In genomic region chr13:38342598-38342997, GRCm38 (mm10) we compare ENCODE assay signal across 9 mouse cellular contexts. TPM values are rescaled to one million over a fixed set of nuclear protein-coding genes. Genes with fewer than 3 reads are reported as not detected.
A peak's percentile ranks its signal among the peaks of the same experiment; 100 is the strongest.
DNase-seq lines count a peak whose midpoint lies in the region; ATAC-seq and TF ChIP-seq lines count a peak whose summit lies in the region.
"Had no signal": no experiment of that assay in that cellular context is flagged by ENCODE, and none has a peak within 500 bp of the region (broad histone marks: within the 10 kb centered on the region; RNA-seq: fewer than 3 reads in every experiment).

No protein-coding gene starts in this region.

- no peaks in the 10 kb centered on the region for H3K36me3 ChIP-seq in kidney, adult 2 months (ENCODE audit: control insufficient read depth, insufficient read depth, low read length)
- no peaks in the 10 kb centered on the region for H3K36me3 ChIP-seq in kidney, embryonic 15.5 days
- H3K36me3 ChIP-seq in MEL (ENCODE audit: control insufficient read depth in 1 of 2, insufficient read depth in 2 of 2, low read length in 2 of 2): no peaks in the 10 kb centered on the region
- no peaks in the 10 kb centered on the region for H3K36me3 ChIP-seq in limb, embryonic 10.5 days
- H3K36me3 ChIP-seq: limb, embryonic 13.5 days had no signal

- TF ChIP-seq RAD21 in MEL (IDR thresholded peaks at IDR 0.05; ENCODE audit: low read depth, low read length): peak; percentile 39

- no peaks in the 10 kb centered on the region for H3K27me3 ChIP-seq in kidney, adult 2 months (replicated peaks; ENCODE audit: control insufficient read depth, insufficient read depth, low read length)
- peaks cover 47% of the 10 kb centered on the region for H3K27me3 ChIP-seq in kidney, embryonic 15.5 days
- H3K27me3 ChIP-seq in MEL (ENCODE audit: control insufficient read depth in 1 of 2, insufficient read depth in 2 of 2, low read length in 2 of 2): no peaks in the 10 kb centered on the region; a peak in 1 of 4 replicates
- peaks cover 47% of the 10 kb centered on the region for H3K27me3 ChIP-seq in limb, embryonic 10.5 days (ENCODE audit: low read depth, poor library complexity, severe bottlenecking)

- H3K4me3 ChIP-seq in kidney, adult 2 months (ENCODE audit: insufficient read depth, low read depth, low read length): no peak overlapping the region
- no peak overlapping the region for H3K4me3 ChIP-seq in kidney, embryonic 15.5 days (replicated peaks)
- no peak overlapping the region for H3K4me3 ChIP-seq in MEL (ENCODE audit: control insufficient read depth in 1 of 2, insufficient read depth in 1 of 2, low read depth in 2 of 2, low read length in 2 of 2)
- H3K4me3 ChIP-seq in limb, embryonic 10.5 days: no peak overlapping the region
- H3K4me3 ChIP-seq: limb, embryonic 13.5 days had no signal

- H3K4me1 ChIP-seq in kidney, adult 2 months (ENCODE audit: control insufficient read depth, insufficient read depth, low read length): 0 out of 2 replicates have a peak, but pooled peaks cover 3% of the 10 kb centered on the region
- H3K4me1 ChIP-seq in kidney, embryonic 15.5 days: peaks cover 32% of the 10 kb centered on the region
- H3K4me1 ChIP-seq in MEL (ENCODE audit: control insufficient read depth in 1 of 2, insufficient read depth in 2 of 2, low read length in 2 of 2): no peaks in the 10 kb centered on the region
- H3K4me1 ChIP-seq in limb, embryonic 10.5 days: peaks cover 25% of the 10 kb centered on the region

- no peak for TF ChIP-seq EP300 in MEL (IDR thresholded peaks at IDR 0.05; ENCODE audit: low read depth in 1 of 2, low read length in 2 of 2)

- no peaks in the 10 kb centered on the region for H3K79me2 ChIP-seq in MEL (ENCODE audit: control insufficient read depth, insufficient read depth, low read length, poor library complexity)

- TF ChIP-seq CTCF in kidney, adult 2 months (conservative IDR thresholded peaks at IDR 0.05; ENCODE audit: insufficient read depth, insufficient read length, low read depth, low read length): peak; percentile 70
- TF ChIP-seq CTCF in MEL (IDR thresholded peaks at IDR 0.05 in 2 of 3, conservative IDR thresholded peaks at IDR 0.05 in 1 of 3; ENCODE audit: control insufficient read depth in 1 of 3, insufficient read depth in 1 of 3, low read depth in 2 of 3, low read length in 3 of 3, poor library complexity in 1 of 3, severe bottlenecking in 1 of 3): peak; percentile 38 to 56 (median 42); a peak in 5 of 6 replicates

- no peak overlapping the region for H3K9ac ChIP-seq in kidney, embryonic 15.5 days
- no peak overlapping the region for H3K9ac ChIP-seq in MEL (ENCODE audit: control insufficient read depth, low read depth, low read length, poor library complexity, severe bottlenecking)
- H3K9ac ChIP-seq: limb, embryonic 13.5 days had no signal

- ATAC-seq in kidney, embryonic 15.5 days (replicated peaks; ENCODE audit: low FRiP score): no peak
- no peak for ATAC-seq in erythroblast, adult 5-6 weeks (replicated peaks; ENCODE audit: low FRiP score, poor library complexity, severe bottlenecking)

- H3K9me3 ChIP-seq in kidney, embryonic 15.5 days (replicated peaks): no peaks in the 10 kb centered on the region
- H3K9me3 ChIP-seq in MEL (replicated peaks; ENCODE audit: insufficient read depth, low read length): no peaks in the 10 kb centered on the region
- peaks cover 4% of the 10 kb centered on the region; the same call in 1 of the 2 replicates for H3K9me3 ChIP-seq in limb, embryonic 10.5 days (replicated peaks)

- no peak overlapping the region for H3K4me2 ChIP-seq in kidney, embryonic 15.5 days
- H3K4me2 ChIP-seq: limb, embryonic 13.5 days had no signal

- DNase-seq in kidney, adult 2 months: peak; percentile 77
- DNase-seq in MEL (ENCODE audit: low read depth, low spot score): peak; percentile 28
- DNase-seq in brain, adult 2 months (ENCODE audit: low read depth, low spot score): peak; percentile 58
- peak; percentile 38 for DNase-seq in gastrocnemius, postnatal 25 days
- peak; percentile 73 for DNase-seq in limb, embryonic 10.5 days (ENCODE audit: low spot score)
- DNase-seq in retina, postnatal 7 days (ENCODE audit: low read depth, low spot score): peak; percentile 28

- WGBS in kidney, adult 2 months: 24% methylated on average over 7 of the region's 7 CpGs
- WGBS in kidney, embryonic 15.5 days: 22% methylated on average over 7 of the region's 7 CpGs
- 29% methylated on average over 7 of the region's 7 CpGs for WGBS in limb, embryonic 10.5 days

- no peak overlapping the region for H3K27ac ChIP-seq in kidney, adult 2 months (ENCODE audit: insufficient read depth, low read depth, low read length)
- no peak overlapping the region for H3K27ac ChIP-seq in kidney, embryonic 15.5 days
- H3K27ac ChIP-seq in MEL (ENCODE audit: control insufficient read depth, low read depth, low read length): no peak overlapping the region
- no peak overlapping the region for H3K27ac ChIP-seq in limb, embryonic 10.5 days
- H3K27ac ChIP-seq: limb, embryonic 13.5 days had no signal

- no peak for TF ChIP-seq POLR2A in kidney, adult 2 months (IDR thresholded peaks at IDR 0.05; ENCODE audit: low read depth, low read length)
- no peak for TF ChIP-seq POLR2A in MEL (IDR thresholded peaks at IDR 0.05; ENCODE audit: control insufficient read depth in 1 of 2, insufficient read depth in 1 of 2, low read depth in 1 of 2, low read length in 2 of 2, poor library complexity in 1 of 2)

TF ChIP-seq in MEL, 35 proteins besides CTCF, POLR2A, EP300 and RAD21:
- TF ChIP-seq ZC3H11A (IDR thresholded peaks at IDR 0.05; ENCODE audit: low read depth, low read length): 0 out of 2 replicates have a peak, but pooled peaks have one; percentile 9
- TF ChIP-seq MEF2A (IDR thresholded peaks at IDR 0.05; ENCODE audit: extremely low read depth, insufficient replicate concordance, low read depth, low read length, poor library complexity, severe bottlenecking): no peak
- TF ChIP-seq SMC3 (IDR thresholded peaks at IDR 0.05; ENCODE audit: low read depth, low read length): peak; percentile 57

RNA-seq across cellular contexts. Expression of gene Bmp6, which starts 2.3 kb away (rescaled TPM):
- 63.5 and 67.0 TPM in 2 replicates for polyA plus RNA-seq in kidney, adult 2 months (2012; rRNA removed)
- 1.7 and 2.5 TPM in 2 replicates for polyA plus RNA-seq in kidney, embryonic 15.5 days (2015; fragmentation: Nextera tagmentation; extraction: Ambion mirVana)
- total RNA-seq in MEL (2012; rRNA removed): not detected in 2 replicates
- polyA plus RNA-seq in MEL (2012; ENCODE audit: insufficient read depth in 1 of 2, insufficient read length in 2 of 2, low read depth in 1 of 2, low replicate concordance in 2 of 2, missing spikeins in 1 of 2): not detected
- total RNA-seq in gastrocnemius, postnatal 25 days (2021): 1 to 10 TPM; 8.5 to 8.8 TPM
- 0.23 and 0.30 TPM in 2 replicates for polyA plus RNA-seq in limb, embryonic 10.5 days (2016; fragmentation: Nextera tagmentation; extraction: Ambion mirVana)
- 0.38 TPM in 1 of 2 replicates, not detected in the other for total RNA-seq in erythroblast, adult 5-6 weeks (2015; ENCODE audit: low replicate concordance)
- not detected in 2 replicates for total RNA-seq in erythroblast, adult 5-6 weeks (2017; ENCODE audit: low replicate concordance)

Comparison
In these comparisons a context has a peak if more than half of its experiments do, and no peak if none do; other contexts are left out.
1. RNA of gene Bmp6, which starts 2.3 kb away (polyA plus RNA-seq): 63.5 to 67.0 TPM in kidney, adult 2 months; 1.7 to 2.5 TPM in kidney, embryonic 15.5 days, 0.23 to 0.30 TPM in limb, embryonic 10.5 days and not detected in MEL; every median in the first group is over 10 times any median in the second.
2. Peak in every context shown above with its lines, with median percentiles within 50 percentile points of each other: DNase-seq.